Mouse (Mus musculus) right cerebral cortex, postnatal 14 days (tissue): Measurements from ENCODE around the gene Adamtsl5.
A peak's percentile ranks its signal among the peaks of the same experiment; 100 is the strongest.

Source experiments
- DNase-seq: peaks from one replicate; pipeline ENCODE4 v3.0.0; 2022

Gene Adamtsl5

DNA sequence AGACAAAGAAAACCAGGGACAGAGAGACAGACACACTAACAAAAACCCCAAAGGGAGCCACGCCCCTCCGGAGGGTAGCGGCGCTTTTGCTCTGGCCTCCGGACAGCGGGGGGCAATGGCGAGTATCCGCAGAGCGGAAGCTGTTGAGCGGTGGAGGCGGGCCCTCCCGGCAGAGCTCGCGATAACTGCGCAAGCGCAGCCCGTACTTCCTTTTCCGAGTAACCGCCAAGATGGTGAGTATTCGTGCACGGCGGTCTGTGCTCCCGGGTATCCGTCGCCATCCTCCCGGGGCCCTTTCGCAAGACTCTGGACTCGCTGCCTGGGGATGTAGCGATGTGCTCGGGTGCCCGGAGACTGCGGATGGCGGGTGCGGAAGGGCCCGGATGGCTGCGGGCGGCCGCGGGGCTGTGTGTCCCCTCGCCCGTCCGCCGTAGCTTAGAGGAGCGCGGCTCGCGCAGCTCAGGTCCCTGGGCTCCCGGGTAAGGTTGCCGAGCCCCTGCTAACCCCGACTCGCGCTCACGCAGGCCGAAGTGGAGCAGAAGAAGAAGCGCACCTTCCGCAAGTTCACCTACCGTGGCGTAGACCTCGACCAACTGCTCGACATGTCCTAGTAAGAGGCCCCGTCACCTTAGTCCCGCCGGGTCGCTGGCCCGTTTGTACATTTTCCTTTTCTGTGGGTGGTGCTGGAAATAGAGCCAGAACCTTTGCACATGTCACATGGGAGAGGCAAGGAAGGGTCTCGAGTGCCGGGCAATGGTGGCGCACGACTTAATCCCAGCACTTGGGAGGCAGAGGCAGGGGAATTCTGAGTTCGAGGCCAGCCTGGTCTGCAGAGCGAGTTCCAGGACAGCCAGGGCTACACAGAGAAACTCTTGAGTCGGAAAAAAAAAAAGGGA, 55.7 kb downstream of the Adamtsl5 start, which contains the start of gene Rps15:
Gene Rps15, plus strand, starts transcription at position 203 of the 896 bp plus-strand sequence.
- DNase-seq = peak; percentile 96
